Mouse (Mus musculus): Measurements from ENCODE around the gene Crb1. TPM values are rescaled to one million over a fixed set of nuclear protein-coding genes. Genes with fewer than 3 reads are reported as not detected.
"Not testable (repeated sequence)": the region's sequence is repeated elsewhere in the genome, so short reads cannot be mapped to it uniquely, and the experiment has no call there.

Crb1 gene
- polyA plus RNA-seq (2014; fragmentation: Nextera tagmentation; extraction: Ambion mirVana) = 2.0 and 3.0 TPM in 2 replicates

DNA sequence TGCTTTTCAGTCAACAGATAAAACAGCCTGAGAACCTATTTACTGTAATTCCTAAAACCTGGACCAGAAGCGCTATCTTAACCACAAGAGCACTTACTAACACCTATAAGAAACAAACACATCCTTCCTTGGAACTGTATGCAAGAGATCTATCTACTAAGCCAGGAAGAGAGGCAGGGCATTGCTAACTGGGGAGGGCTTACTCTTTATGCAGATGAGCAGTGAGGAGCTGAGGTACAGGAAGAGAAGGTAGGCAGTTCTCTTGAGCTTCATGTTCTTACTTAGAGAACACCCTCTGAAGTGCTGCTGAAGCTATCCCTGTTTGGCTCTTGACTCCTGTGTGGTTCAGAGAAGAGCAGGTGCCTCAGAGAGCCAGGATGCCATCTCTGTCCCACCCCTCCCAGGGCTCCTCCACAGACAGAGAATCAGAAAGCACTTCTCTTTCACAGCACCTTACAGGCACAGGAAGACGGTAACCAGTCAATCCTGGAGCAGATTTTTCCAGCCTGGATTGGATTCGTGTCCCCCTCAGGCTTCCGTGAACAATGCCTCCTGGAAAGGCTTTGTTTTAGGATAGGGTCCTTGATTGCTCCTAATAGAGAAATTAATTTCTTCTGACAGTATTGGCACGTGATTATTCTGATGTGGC is at the start of gene Crb1:
Gene Crb1 (minus strand): TSS at position 463 of the 649 bp plus-strand sequence.
- Histone ChIP-seq H3K27ac (replicated peaks; ENCODE audit: low read depth, low read length) (peak within 1 kb of the TSS; percentile 75), H3K4me1 (ENCODE audit: control insufficient read depth, insufficient read depth, low read length) (peaks cover 11% of the 10 kb centered on the region), H3K9me3 (ENCODE audit: control insufficient read depth, low read length) (no peaks in the 10 kb centered on the region), H3K4me3 (replicated peaks; ENCODE audit: low read depth, low read length) (peak within 1 kb of the TSS; percentile 35), H3K9ac (replicated peaks; ENCODE audit: low read length) (peak within 1 kb of the TSS; percentile 51; the same call in 1 of the 2 replicates), H3K27me3 (ENCODE audit: control insufficient read depth, insufficient read depth, low read length) (no peaks in the 10 kb centered on the region), H3K36me3 (ENCODE audit: control insufficient read depth, insufficient read depth, low read length) (no peaks in the 10 kb centered on the region), H3K4me2 (ENCODE audit: low read length) (peak within 1 kb of the TSS; percentile 49)
- ATAC-seq (ENCODE audit: low FRiP score, low TSS enrichment) = peak; percentile 73; the same call in 1 of the 2 replicates
- WGBS = 9% methylated on average over 5 of the region's 5 CpGs
- DNase-seq = peak; percentile 82

DNA sequence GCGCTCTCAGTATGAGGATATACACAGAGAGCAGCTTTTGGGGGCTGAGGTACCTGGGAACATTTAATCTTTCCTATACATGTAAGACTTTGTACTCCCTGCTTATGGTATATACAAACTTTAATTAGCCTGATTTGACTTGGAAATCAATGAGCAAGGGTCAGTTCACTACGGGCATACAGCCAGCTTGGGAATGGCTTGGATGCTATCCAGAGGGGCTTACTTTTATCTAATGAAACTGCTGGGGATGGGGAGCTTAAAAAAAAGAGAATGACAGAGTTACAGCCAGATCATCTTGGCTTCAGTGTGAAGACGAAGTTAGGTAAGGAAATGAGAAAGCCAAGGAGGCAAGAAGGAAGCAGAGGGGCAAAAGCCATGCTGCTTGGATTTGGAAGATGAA is 48.1 kb upstream of the Crb1 start:
- WGBS = 28% methylated on average over 3 of the region's 3 CpGs
- no peak for ATAC-seq (ENCODE audit: low FRiP score, low TSS enrichment)
- DNase-seq = peak; percentile 53
- H3K9ac ChIP-seq (replicated peaks; ENCODE audit: low read length) = peak overlapping the region; percentile 4; the same call in 1 of the 2 replicates
- peak overlapping the region; percentile 25 for H3K4me3 ChIP-seq (replicated peaks; ENCODE audit: low read depth, low read length)
- H3K4me2 ChIP-seq (ENCODE audit: low read length) = peak overlapping the region; percentile 71
- no peak overlapping the region for H3K27ac ChIP-seq (replicated peaks; ENCODE audit: low read depth, low read length)
- no peaks in the 10 kb centered on the region for H3K27me3 ChIP-seq (ENCODE audit: control insufficient read depth, insufficient read depth, low read length)
- H3K4me1 ChIP-seq (ENCODE audit: control insufficient read depth, insufficient read depth, low read length) = peaks cover 37% of the 10 kb centered on the region
- no peaks in the 10 kb centered on the region for H3K9me3 ChIP-seq (ENCODE audit: control insufficient read depth, low read length)
- peaks cover 9% of the 10 kb centered on the region for H3K36me3 ChIP-seq (ENCODE audit: control insufficient read depth, insufficient read depth, low read length)

DNA sequence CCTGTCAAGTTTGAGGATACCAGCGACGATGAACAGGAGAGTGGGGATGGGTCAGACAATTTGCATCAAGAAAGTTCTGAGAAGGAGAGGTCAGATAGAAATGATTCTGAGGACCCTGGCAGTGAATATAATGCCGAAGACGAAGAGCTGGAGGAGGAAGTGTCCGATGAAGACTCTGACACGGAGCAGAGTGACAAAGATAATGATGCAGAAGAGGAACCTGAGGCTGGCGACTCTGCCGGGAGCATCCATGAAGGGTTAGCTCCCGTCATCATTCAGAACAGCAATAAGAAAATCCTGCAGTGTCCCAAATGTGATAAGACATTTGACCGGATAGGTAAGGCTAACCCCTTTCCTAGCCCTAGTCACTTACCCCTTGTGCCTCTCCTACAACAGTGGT is 47.0 kb upstream of the Crb1 start:
- peak overlapping the region; percentile 71 for H3K4me2 ChIP-seq (ENCODE audit: low read length)
- WGBS = 55% methylated on average over 10 of the region's 10 CpGs
- H3K27ac ChIP-seq (replicated peaks; ENCODE audit: low read depth, low read length) = no peak overlapping the region
- H3K27me3 ChIP-seq (ENCODE audit: control insufficient read depth, insufficient read depth, low read length) = no peaks in the 10 kb centered on the region
- H3K9me3 ChIP-seq (ENCODE audit: control insufficient read depth, low read length) = no peaks in the 10 kb centered on the region
- H3K9ac ChIP-seq (replicated peaks; ENCODE audit: low read length) = peak overlapping the region; percentile 9; the same call in 1 of the 2 replicates
- H3K4me3 ChIP-seq (replicated peaks; ENCODE audit: low read depth, low read length) = peak overlapping the region; percentile 85
- DNase-seq (no peak), ATAC-seq (ENCODE audit: low FRiP score, low TSS enrichment) (no peak)
- peaks cover under 1% of the 10 kb centered on the region for H3K36me3 ChIP-seq (ENCODE audit: control insufficient read depth, insufficient read depth, low read length)
- peaks cover 37% of the 10 kb centered on the region for H3K4me1 ChIP-seq (ENCODE audit: control insufficient read depth, insufficient read depth, low read length)

DNA sequence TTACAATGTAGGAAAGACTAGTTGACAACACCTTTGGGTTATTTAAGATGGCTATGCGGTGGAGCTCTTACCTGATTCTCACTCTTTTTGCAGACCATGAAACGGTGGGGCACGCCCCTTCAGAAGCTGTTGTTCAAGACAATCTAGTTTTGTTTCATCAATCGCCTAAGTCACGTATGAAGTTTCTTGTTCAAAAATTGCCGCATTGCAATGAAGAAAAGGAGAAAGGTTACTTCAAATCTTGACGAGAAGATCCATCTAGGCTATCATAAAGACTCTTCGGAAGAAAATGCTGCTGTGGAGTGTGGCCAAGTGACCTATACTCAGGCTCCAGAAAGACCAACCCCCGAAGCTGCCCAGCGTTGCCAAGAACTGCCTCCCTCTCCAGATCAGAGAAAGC is 46.0 kb upstream of the Crb1 start:
- DNase-seq = peak; percentile 48
- no peaks in the 10 kb centered on the region for H3K27me3 ChIP-seq (ENCODE audit: control insufficient read depth, insufficient read depth, low read length)
- H3K9me3 ChIP-seq (ENCODE audit: control insufficient read depth, low read length) = no peaks in the 10 kb centered on the region
- H3K9ac ChIP-seq (replicated peaks; ENCODE audit: low read length) = peak overlapping the region; percentile 89
- no peaks in the 10 kb centered on the region; the same call in 1 of the 2 replicates for H3K36me3 ChIP-seq (ENCODE audit: control insufficient read depth, insufficient read depth, low read length)
- H3K4me3 ChIP-seq (replicated peaks; ENCODE audit: low read depth, low read length) = peak overlapping the region; percentile 85
- ATAC-seq (ENCODE audit: low FRiP score, low TSS enrichment) = no peak; the same call in 1 of the 2 replicates
- H3K4me1 ChIP-seq (ENCODE audit: control insufficient read depth, insufficient read depth, low read length) = peaks cover 37% of the 10 kb centered on the region
- H3K27ac ChIP-seq (replicated peaks; ENCODE audit: low read depth, low read length) = peak overlapping the region; percentile 95; the same call in 1 of the 2 replicates
- H3K4me2 ChIP-seq (ENCODE audit: low read length) = peak overlapping the region; percentile 71
- WGBS = 28% methylated on average over 10 of the region's 10 CpGs

DNA sequence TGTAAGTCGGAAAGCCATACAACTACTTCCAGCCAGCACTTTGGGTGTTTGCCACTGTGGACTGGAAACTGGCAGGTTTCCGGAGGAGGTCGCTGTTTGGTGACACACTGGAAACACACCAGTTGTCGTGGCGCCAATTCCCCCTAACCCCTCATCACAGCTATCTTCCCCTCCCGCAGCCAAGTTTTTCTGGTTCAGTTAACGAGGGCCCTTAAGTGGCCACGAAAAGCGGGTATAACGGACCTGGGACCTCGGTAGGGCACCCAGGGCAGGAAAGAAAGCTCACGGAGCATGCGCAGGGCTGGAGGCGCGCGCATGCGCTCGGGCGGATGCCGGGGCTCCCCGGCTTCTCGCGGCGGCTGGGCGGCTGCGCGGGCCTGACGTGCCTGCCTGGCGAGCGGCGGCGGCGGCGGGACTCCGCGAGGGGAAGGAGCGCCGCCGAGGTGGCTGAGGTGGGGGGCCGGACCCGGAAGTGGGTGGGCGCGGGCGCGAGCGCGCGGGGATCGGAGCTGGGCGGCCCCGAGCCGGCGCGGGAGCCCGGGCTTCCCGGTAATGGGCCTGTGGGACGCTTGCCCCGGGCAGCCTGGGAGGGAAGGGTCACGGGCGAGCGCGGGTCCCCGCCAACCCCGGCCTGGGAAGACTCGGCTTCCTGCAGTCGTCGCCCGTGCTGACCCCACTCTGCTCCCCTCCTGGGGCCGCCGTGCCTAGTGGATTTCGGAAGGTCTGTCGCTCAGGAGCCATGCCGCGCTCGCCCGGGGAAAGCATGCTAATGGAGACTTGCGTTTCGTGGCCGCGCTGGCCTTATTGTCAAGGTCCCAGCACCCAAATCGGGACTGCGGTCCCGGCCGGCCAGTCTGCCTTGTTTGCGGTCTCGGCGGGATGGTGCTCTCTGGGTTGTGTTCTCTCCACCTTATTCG is 45.2 kb upstream of the Crb1 start, which contains the start of gene Zbtb41:
Gene Zbtb41 (plus strand): TSS at position 414 of the 917 bp plus-strand sequence.
- Histone ChIP-seq H3K9ac (replicated peaks; ENCODE audit: low read length) (peak within 1 kb of the TSS; percentile 89), H3K4me3 (replicated peaks; ENCODE audit: low read depth, low read length) (peak within 1 kb of the TSS; percentile 85), H3K4me1 (ENCODE audit: control insufficient read depth, insufficient read depth, low read length) (peaks cover 35% of the 10 kb centered on the region), H3K4me2 (ENCODE audit: low read length) (peak within 1 kb of the TSS; percentile 71), H3K27ac (replicated peaks; ENCODE audit: low read depth, low read length) (peak within 1 kb of the TSS; percentile 95), H3K27me3 (ENCODE audit: control insufficient read depth, insufficient read depth, low read length) (no peaks in the 10 kb centered on the region), H3K9me3 (ENCODE audit: control insufficient read depth, low read length) (no peaks in the 10 kb centered on the region), H3K36me3 (ENCODE audit: control insufficient read depth, insufficient read depth, low read length) (no peaks in the 10 kb centered on the region; the same call in 1 of the 2 replicates)
- DNase-seq = peak; percentile 96
- peak; percentile 95 for ATAC-seq (ENCODE audit: low FRiP score, low TSS enrichment)
- 0% methylated on average over 73 of the region's 88 CpGs for WGBS

DNA sequence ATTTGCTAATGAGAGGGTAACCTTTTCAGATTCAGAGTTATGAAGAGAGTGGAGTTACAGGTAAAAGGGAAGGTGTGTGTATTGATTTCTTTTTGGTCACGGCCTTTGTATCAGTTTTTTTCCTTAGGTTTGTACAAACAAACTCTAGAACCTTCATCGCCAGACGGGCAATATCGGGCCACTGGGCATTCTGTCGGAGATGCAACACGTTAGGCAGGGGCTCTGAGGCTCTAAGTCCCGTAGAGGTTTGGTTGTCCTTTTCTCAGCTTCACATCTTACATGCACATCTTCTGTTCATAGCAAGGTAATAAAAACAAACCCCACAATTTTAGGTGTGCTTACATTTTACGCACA is 44.6 kb upstream of the Crb1 start:
- Histone ChIP-seq H3K4me1 (ENCODE audit: control insufficient read depth, insufficient read depth, low read length) (peaks cover 30% of the 10 kb centered on the region), H3K4me2 (ENCODE audit: low read length) (peak overlapping the region; percentile 71), H3K9me3 (ENCODE audit: control insufficient read depth, low read length) (no peaks in the 10 kb centered on the region), H3K4me3 (replicated peaks; ENCODE audit: low read depth, low read length) (peak overlapping the region; percentile 85), H3K27me3 (ENCODE audit: control insufficient read depth, insufficient read depth, low read length) (no peaks in the 10 kb centered on the region), H3K27ac (replicated peaks; ENCODE audit: low read depth, low read length) (peak overlapping the region; percentile 95), H3K9ac (replicated peaks; ENCODE audit: low read length) (peak overlapping the region; percentile 89), H3K36me3 (ENCODE audit: control insufficient read depth, insufficient read depth, low read length) (no peaks in the 10 kb centered on the region)
- no peak; the same call in 1 of the 2 replicates for ATAC-seq (ENCODE audit: low FRiP score, low TSS enrichment)
- WGBS = 4% methylated on average over 8 of the region's 8 CpGs
- no peak for DNase-seq

DNA sequence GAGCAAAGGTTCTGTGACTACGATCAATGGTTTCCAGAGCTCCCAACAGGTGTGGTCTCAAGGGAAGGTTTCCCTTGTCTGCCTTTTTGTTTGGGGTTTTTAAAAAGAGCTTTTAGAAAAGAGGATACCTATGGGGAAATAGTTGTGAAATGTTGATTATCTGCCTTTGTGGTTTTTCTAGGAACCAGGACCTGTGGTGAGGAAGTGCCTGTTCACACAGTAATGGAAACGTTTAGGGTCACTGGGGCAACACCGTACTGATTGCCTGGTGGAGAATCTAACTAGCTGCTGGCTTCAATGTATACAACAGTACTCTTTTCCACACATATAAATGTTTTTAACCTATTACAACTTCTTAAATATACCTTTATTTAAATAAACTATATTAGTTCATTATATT is 36.6 kb upstream of the Crb1 start:
- Histone ChIP-seq H3K4me1 (ENCODE audit: control insufficient read depth, insufficient read depth, low read length) (no peaks in the 10 kb centered on the region), H3K4me2 (ENCODE audit: low read length) (no peak overlapping the region), H3K27me3 (ENCODE audit: control insufficient read depth, insufficient read depth, low read length) (no peaks in the 10 kb centered on the region), H3K36me3 (ENCODE audit: control insufficient read depth, insufficient read depth, low read length) (no peaks in the 10 kb centered on the region), H3K4me3 (replicated peaks; ENCODE audit: low read depth, low read length) (no peak overlapping the region), H3K27ac (replicated peaks; ENCODE audit: low read depth, low read length) (no peak overlapping the region), H3K9ac (replicated peaks; ENCODE audit: low read length) (no peak overlapping the region), H3K9me3 (ENCODE audit: control insufficient read depth, low read length) (no peaks in the 10 kb centered on the region)
- ATAC-seq (ENCODE audit: low FRiP score, low TSS enrichment) (no peak), DNase-seq (no peak)
- WGBS = 91% methylated on average over 3 of the region's 3 CpGs

DNA sequence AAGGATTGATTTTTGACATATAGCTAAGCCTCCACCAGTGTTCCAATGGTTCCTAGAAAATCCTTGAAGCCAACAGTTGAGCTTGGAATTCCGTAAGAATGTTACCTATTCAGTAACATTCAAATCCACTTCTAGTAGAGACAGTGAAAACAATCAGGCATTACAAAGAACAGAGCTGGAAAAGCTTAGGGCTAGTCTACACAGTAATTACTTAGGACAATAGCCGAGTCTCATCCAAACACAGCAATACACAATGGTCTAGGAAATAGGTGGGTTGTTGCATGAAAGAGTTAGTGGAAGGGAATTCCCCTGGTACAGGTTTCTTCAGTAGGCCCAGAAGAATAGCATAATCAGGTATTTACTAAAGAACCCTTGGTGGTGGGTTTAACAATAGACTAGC is 35.5 kb upstream of the Crb1 start:
- not testable (repeated sequence) for H3K27me3 ChIP-seq (ENCODE audit: control insufficient read depth, insufficient read depth, low read length); DNase-seq
- WGBS = 86% methylated on average over 2 of the region's 2 CpGs

More for the DNA sequence above, 35.5 kb upstream of the Crb1 start:
- H3K4me2 ChIP-seq (ENCODE audit: low read length); H3K4me3 ChIP-seq (replicated peaks; ENCODE audit: low read depth, low read length); ATAC-seq (ENCODE audit: low FRiP score, low TSS enrichment); H3K27ac ChIP-seq (replicated peaks; ENCODE audit: low read depth, low read length); H3K9ac ChIP-seq (replicated peaks; ENCODE audit: low read length); H3K9me3 ChIP-seq (ENCODE audit: control insufficient read depth, low read length); H3K36me3 ChIP-seq (ENCODE audit: control insufficient read depth, insufficient read depth, low read length); H3K4me1 ChIP-seq (ENCODE audit: control insufficient read depth, insufficient read depth, low read length): not testable (repeated sequence)

Data from midbrain, embryonic 14.5 days (tissue).